Comparison of ENCODE assay signal across 8 mouse cellular contexts in the genomic region with DNA sequence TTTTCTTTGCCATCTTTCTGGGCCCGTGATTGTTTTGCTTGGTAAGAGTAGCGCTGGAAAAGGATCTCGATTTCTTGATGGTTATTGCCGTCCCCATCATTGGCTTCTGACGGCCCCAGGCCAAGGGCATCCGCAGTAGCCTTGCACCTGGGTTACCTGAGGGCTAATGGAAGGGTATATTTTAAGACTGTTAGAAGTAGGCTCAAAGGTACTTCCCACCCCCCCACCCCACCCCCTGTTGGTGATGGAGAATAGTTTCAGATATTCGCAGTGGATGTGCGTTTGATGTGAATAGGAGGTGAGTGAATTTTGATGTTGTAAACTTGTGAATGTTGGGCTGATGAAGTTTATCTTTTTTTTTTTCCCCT.
A peak's percentile ranks its signal among the peaks of the same experiment; 100 is the strongest.
DNase-seq lines count a peak whose midpoint lies in the region; ATAC-seq and TF ChIP-seq lines count a peak whose summit lies in the region.

No protein-coding gene starts in this region.

- peak overlapping the region; percentile 65 for H3ac ChIP-seq in C2C12 (ENCODE audit: control insufficient read depth, insufficient read length, low read depth)

- 5% methylated on average over 8 of the region's 8 CpGs for WGBS in heart, embryonic 12.5 days
- WGBS in forebrain, embryonic 12.5 days, result under 1% methylated on average over 8 of the region's 8 CpGs
- 5% methylated on average over 8 of the region's 8 CpGs for WGBS in liver, embryonic 15.5 days (ENCODE audit: insufficient replicate concordance)

- H3K9ac ChIP-seq in heart, embryonic 12.5 days, result peak overlapping the region; percentile 97
- H3K9ac ChIP-seq in forebrain, embryonic 12.5 days, result peak overlapping the region; percentile 90
- H3K9ac ChIP-seq in liver, embryonic 15.5 days, result peak overlapping the region; percentile 72; the same call in 1 of the 2 replicates

- H3K79me3 ChIP-seq in C2C12 (ENCODE audit: low read depth), result peaks cover 60% of the 10 kb centered on the region

- peak overlapping the region; percentile 91 for H3K4me3 ChIP-seq in heart, embryonic 12.5 days
- H3K4me3 ChIP-seq in C2C12 (ENCODE audit: insufficient read depth, poor library complexity, severe bottlenecking), result peak overlapping the region; percentile 63
- H3K4me3 ChIP-seq in forebrain, embryonic 12.5 days (replicated peaks), result peak overlapping the region; percentile 92
- H3K4me3 ChIP-seq in liver, embryonic 15.5 days (replicated peaks), result peak overlapping the region; percentile 75

- peak overlapping the region; percentile 98 for H3K4me2 ChIP-seq in heart, embryonic 12.5 days
- H3K4me2 ChIP-seq in forebrain, embryonic 12.5 days, result peak overlapping the region; percentile 80
- peak overlapping the region; percentile 97 for H3K4me2 ChIP-seq in liver, embryonic 15.5 days

- intact Hi-C loops in heart, postnatal 10 days (cut with DNase I), result loop anchor here (1.0 to 2.0 kb wide), 2 partner anchors 119 to 236 kb away; no protein-coding TSS in a partner anchor
- intact Hi-C loops in left cerebral cortex, postnatal 14 days (cut with DNase I), result loop anchor here (2.0 to 5.0 kb wide), 2 partner anchors 237 to 319 kb away; no protein-coding TSS in a partner anchor

- DNase-seq in heart, postnatal 10 days, result no peak
- no peak for DNase-seq in adrenal gland, postnatal 36 days
- DNase-seq in left cerebral cortex, postnatal 14 days (ENCODE audit: low spot score in 2 of 2), result no peak

- no peaks in the 10 kb centered on the region for H3K9me3 ChIP-seq in heart, embryonic 12.5 days (replicated peaks)
- H3K9me3 ChIP-seq in forebrain, embryonic 12.5 days, result no peaks in the 10 kb centered on the region
- no peaks in the 10 kb centered on the region for H3K9me3 ChIP-seq in liver, embryonic 15.5 days (replicated peaks)

- H3K4me1 ChIP-seq in heart, embryonic 12.5 days (replicated peaks), result peaks cover 16% of the 10 kb centered on the region
- H3K4me1 ChIP-seq in forebrain, embryonic 12.5 days, result peaks cover 34% of the 10 kb centered on the region
- H3K4me1 ChIP-seq in liver, embryonic 15.5 days (replicated peaks), result peaks cover 36% of the 10 kb centered on the region

- TF ChIP-seq CTCF in C2C12 (IDR thresholded peaks at IDR 0.05; ENCODE audit: control insufficient read depth, insufficient read depth, insufficient read length), result no peak

- H3K27me3 ChIP-seq in heart, embryonic 12.5 days (replicated peaks), result no peaks in the 10 kb centered on the region
- no peaks in the 10 kb centered on the region for H3K27me3 ChIP-seq in C2C12 (ENCODE audit: control insufficient read depth, insufficient read depth, insufficient read length)
- H3K27me3 ChIP-seq in forebrain, embryonic 12.5 days, result no peaks in the 10 kb centered on the region
- H3K27me3 ChIP-seq in liver, embryonic 15.5 days, result no peaks in the 10 kb centered on the region; the same call in 1 of the 2 replicates

- H3K27ac ChIP-seq in heart, embryonic 12.5 days (ENCODE audit: poor library complexity, severe bottlenecking), result peak overlapping the region; percentile 98
- peak overlapping the region; percentile 99 for H3K27ac ChIP-seq in forebrain, embryonic 12.5 days
- no peak overlapping the region for H3K27ac ChIP-seq in liver, embryonic 15.5 days (replicated peaks)

- peaks cover 66% of the 10 kb centered on the region for H3K79me2 ChIP-seq in C2C12 (ENCODE audit: control insufficient read depth, insufficient read depth)

- no peaks in the 10 kb centered on the region for H3K36me3 ChIP-seq in heart, embryonic 12.5 days
- H3K36me3 ChIP-seq in C2C12 (ENCODE audit: control insufficient read depth, insufficient read depth), result no peaks in the 10 kb centered on the region
- H3K36me3 ChIP-seq in forebrain, embryonic 12.5 days (replicated peaks), result no peaks in the 10 kb centered on the region
- H3K36me3 ChIP-seq in liver, embryonic 15.5 days (replicated peaks), result no peaks in the 10 kb centered on the region

- ATAC-seq in heart, embryonic 12.5 days (ENCODE audit: insufficient number of reproducible peaks, low FRiP score), result no peak
- no peak for ATAC-seq in forebrain, embryonic 12.5 days (ENCODE audit: low FRiP score)
- no peak for ATAC-seq in liver, embryonic 15.5 days (ENCODE audit: insufficient read depth)
- no peak for ATAC-seq in activated CD4-positive, CD25-positive, alpha-beta regulatory T cell, adult 4 months

TF ChIP-seq in C2C12, 6 proteins besides CTCF, POLR2A, EP300 and RAD21:
- TF ChIP-seq USF1 (IDR thresholded peaks at IDR 0.05; ENCODE audit: low read depth), result no peak
- TF ChIP-seq MYOG (IDR thresholded peaks at IDR 0.05; ENCODE audit: control insufficient read depth, extremely low read depth, insufficient read length), result no peak
- TF ChIP-seq CEBPB (IDR thresholded peaks at IDR 0.05; ENCODE audit: low read depth), result no peak
- no peak for TF ChIP-seq MYOD1 (IDR thresholded peaks at IDR 0.05; ENCODE audit: control insufficient read depth, insufficient read length, low read depth)
